Mouse (Mus musculus): ENCODE measurements around the gene 2410131K14Rik. TPM values are rescaled to one million over a fixed set of nuclear protein-coding genes. Genes with fewer than 3 reads are reported as not detected.

The 2410131K14Rik gene
- polyA plus RNA-seq (2015; fragmentation: Nextera tagmentation; extraction: Ambion mirVana), result 18.1 and 18.2 TPM in 2 replicates

- WGBS, result under 1% methylated on average over 61 of the region's 68 CpGs
- H3K36me3 ChIP-seq (ENCODE audit: control insufficient read depth, insufficient read depth, low read length), result peaks cover 4% of the 10 kb centered on the region
These were observed at the start of gene 2410131K14Rik, which contains the start of gene Rnft2 for GRCm38 (mm10) chr5:118244606-118245443. Gene 2410131K14Rik, plus strand, starts transcription at chr5:118245227. Gene Rnft2, minus strand, starts transcription at chr5:118245116.

GRCm38 (mm10) chr5:118197421-118197820 lies 47.6 kb upstream of the 2410131K14Rik start:
- WGBS, result 78% methylated on average over 13 of the region's 13 CpGs
- H3K27me3 ChIP-seq (ENCODE audit: control insufficient read depth, insufficient read depth, low read depth, low read length), result no peaks in the 10 kb centered on the region
- peaks cover 4% of the 10 kb centered on the region for H3K4me1 ChIP-seq (ENCODE audit: control insufficient read depth, insufficient read depth, low read length)
- H3K4me2 ChIP-seq (ENCODE audit: low read length), result no peak overlapping the region
- H3K9ac ChIP-seq (ENCODE audit: low read depth, low read length), result no peak overlapping the region
- peaks cover 19% of the 10 kb centered on the region for H3K36me3 ChIP-seq (ENCODE audit: control insufficient read depth, insufficient read depth, low read length)
- H3K4me3 ChIP-seq (ENCODE audit: low read depth, low read length), result no peak overlapping the region
- no peak for ATAC-seq
- H3K27ac ChIP-seq (ENCODE audit: low read length), result no peak overlapping the region
- no peaks in the 10 kb centered on the region for H3K9me3 ChIP-seq (replicated peaks; ENCODE audit: control insufficient read depth, low read length, poor library complexity, severe bottlenecking)

More at GRCm38 (mm10) chr5:118244606-118245443, at the start of gene 2410131K14Rik, which contains the start of gene Rnft2:
- ATAC-seq, result peak; percentile 99
- no peaks in the 10 kb centered on the region for H3K27me3 ChIP-seq (ENCODE audit: control insufficient read depth, insufficient read depth, low read depth, low read length)
- peak within 1 kb of the TSS; percentile 89 for H3K9ac ChIP-seq (ENCODE audit: low read depth, low read length)
- H3K4me2 ChIP-seq (ENCODE audit: low read length), result peak within 1 kb of the TSS; percentile 96
- peaks cover 23% of the 10 kb centered on the region for H3K4me1 ChIP-seq (ENCODE audit: control insufficient read depth, insufficient read depth, low read length)
- H3K9me3 ChIP-seq (replicated peaks; ENCODE audit: control insufficient read depth, low read length, poor library complexity, severe bottlenecking), result no peaks in the 10 kb centered on the region
- peak within 1 kb of the TSS; percentile 85 for H3K27ac ChIP-seq (ENCODE audit: low read length)
- peak within 1 kb of the TSS; percentile 69 for H3K4me3 ChIP-seq (ENCODE audit: low read depth, low read length)

- WGBS, result 78% methylated on average over 5 of the region's 5 CpGs
- H3K4me1 ChIP-seq (ENCODE audit: control insufficient read depth, insufficient read depth, low read length), result no peaks in the 10 kb centered on the region
- peaks cover 23% of the 10 kb centered on the region for H3K36me3 ChIP-seq (ENCODE audit: control insufficient read depth, insufficient read depth, low read length)
- no peaks in the 10 kb centered on the region for H3K27me3 ChIP-seq (ENCODE audit: control insufficient read depth, insufficient read depth, low read depth, low read length)
- ATAC-seq, result no peak
- H3K27ac ChIP-seq (ENCODE audit: low read length), result no peak overlapping the region
- no peak overlapping the region for H3K4me2 ChIP-seq (ENCODE audit: low read length)
- H3K4me3 ChIP-seq (ENCODE audit: low read depth, low read length), result no peak overlapping the region
- no peaks in the 10 kb centered on the region for H3K9me3 ChIP-seq (replicated peaks; ENCODE audit: control insufficient read depth, low read length, poor library complexity, severe bottlenecking)
- H3K9ac ChIP-seq (ENCODE audit: low read depth, low read length), result no peak overlapping the region
These were observed 45.4 kb upstream of the 2410131K14Rik start for GRCm38 (mm10) chr5:118199670-118200069.

GRCm38 (mm10) chr5:118204675-118205440 lies 40.2 kb upstream of the 2410131K14Rik start:
- H3K9me3 ChIP-seq (replicated peaks; ENCODE audit: control insufficient read depth, low read length, poor library complexity, severe bottlenecking), result no peaks in the 10 kb centered on the region
- 88% methylated on average over 16 of the region's 16 CpGs for WGBS
- H3K4me1 ChIP-seq (ENCODE audit: control insufficient read depth, insufficient read depth, low read length), result no peaks in the 10 kb centered on the region
- H3K27ac ChIP-seq (ENCODE audit: low read length), result no peak overlapping the region
- no peaks in the 10 kb centered on the region for H3K27me3 ChIP-seq (ENCODE audit: control insufficient read depth, insufficient read depth, low read depth, low read length)
- ATAC-seq, result no peak
- peaks cover 25% of the 10 kb centered on the region for H3K36me3 ChIP-seq (ENCODE audit: control insufficient read depth, insufficient read depth, low read length)
- no peak overlapping the region for H3K4me2 ChIP-seq (ENCODE audit: low read length)
- H3K9ac ChIP-seq (ENCODE audit: low read depth, low read length), result no peak overlapping the region
- H3K4me3 ChIP-seq (ENCODE audit: low read depth, low read length), result no peak overlapping the region

- WGBS, result 43% methylated on average over 8 of the region's 8 CpGs
- no peak for ATAC-seq
- no peaks in the 10 kb centered on the region for H3K4me1 ChIP-seq (ENCODE audit: control insufficient read depth, insufficient read depth, low read length)
- no peak overlapping the region for H3K4me3 ChIP-seq (ENCODE audit: low read depth, low read length)
- no peak overlapping the region for H3K27ac ChIP-seq (ENCODE audit: low read length)
- H3K36me3 ChIP-seq (ENCODE audit: control insufficient read depth, insufficient read depth, low read length), result peaks cover 20% of the 10 kb centered on the region
- H3K4me2 ChIP-seq (ENCODE audit: low read length), result no peak overlapping the region
- H3K27me3 ChIP-seq (ENCODE audit: control insufficient read depth, insufficient read depth, low read depth, low read length), result no peaks in the 10 kb centered on the region
- H3K9ac ChIP-seq (ENCODE audit: low read depth, low read length), result no peak overlapping the region
- no peaks in the 10 kb centered on the region for H3K9me3 ChIP-seq (replicated peaks; ENCODE audit: control insufficient read depth, low read length, poor library complexity, severe bottlenecking)
These were observed 39.2 kb upstream of the 2410131K14Rik start for GRCm38 (mm10) chr5:118205852-118206251.

- H3K4me3 ChIP-seq (ENCODE audit: low read depth, low read length), result peak overlapping the region; percentile 33
- H3K27me3 ChIP-seq (ENCODE audit: control insufficient read depth, insufficient read depth, low read depth, low read length), result no peaks in the 10 kb centered on the region
- peaks cover 16% of the 10 kb centered on the region for H3K4me1 ChIP-seq (ENCODE audit: control insufficient read depth, insufficient read depth, low read length)
- peak overlapping the region; percentile 44 for H3K27ac ChIP-seq (ENCODE audit: low read length)
- H3K9ac ChIP-seq (ENCODE audit: low read depth, low read length), result peak overlapping the region; percentile 64
- H3K36me3 ChIP-seq (ENCODE audit: control insufficient read depth, insufficient read depth, low read length), result peaks cover 5% of the 10 kb centered on the region; the same call in 1 of the 2 replicates
- ATAC-seq, result peak; percentile 47; the same call in 1 of the 2 replicates
- WGBS, result 10% methylated on average over 5 of the region's 5 CpGs
- peak overlapping the region; percentile 63 for H3K4me2 ChIP-seq (ENCODE audit: low read length)
- no peaks in the 10 kb centered on the region for H3K9me3 ChIP-seq (replicated peaks; ENCODE audit: control insufficient read depth, low read length, poor library complexity, severe bottlenecking)
These were observed 31.0 kb upstream of the 2410131K14Rik start for GRCm38 (mm10) chr5:118214012-118214411.

GRCm38 (mm10) chr5:118214418-118215154 lies 30.4 kb upstream of the 2410131K14Rik start:
- H3K9ac ChIP-seq (ENCODE audit: low read depth, low read length), result peak overlapping the region; percentile 64
- peaks cover 16% of the 10 kb centered on the region for H3K4me1 ChIP-seq (ENCODE audit: control insufficient read depth, insufficient read depth, low read length)
- H3K4me2 ChIP-seq (ENCODE audit: low read length), result peak overlapping the region; percentile 63
- ATAC-seq, result peak; percentile 88
- WGBS, result 6% methylated on average over 24 of the region's 24 CpGs
- H3K27ac ChIP-seq (ENCODE audit: low read length), result peak overlapping the region; percentile 44
- H3K27me3 ChIP-seq (ENCODE audit: control insufficient read depth, insufficient read depth, low read depth, low read length), result no peaks in the 10 kb centered on the region
- peak overlapping the region; percentile 33 for H3K4me3 ChIP-seq (ENCODE audit: low read depth, low read length)
- H3K9me3 ChIP-seq (replicated peaks; ENCODE audit: control insufficient read depth, low read length, poor library complexity, severe bottlenecking), result no peaks in the 10 kb centered on the region
- peaks cover 5% of the 10 kb centered on the region; the same call in 1 of the 2 replicates for H3K36me3 ChIP-seq (ENCODE audit: control insufficient read depth, insufficient read depth, low read length)

GRCm38 (mm10) chr5:118217410-118217809 lies 27.6 kb upstream of the 2410131K14Rik start:
- Histone ChIP-seq H3K4me3 (ENCODE audit: low read depth, low read length) (no peak overlapping the region), H3K36me3 (ENCODE audit: control insufficient read depth, insufficient read depth, low read length) (peaks cover 20% of the 10 kb centered on the region), H3K9ac (ENCODE audit: low read depth, low read length) (no peak overlapping the region), H3K4me2 (ENCODE audit: low read length) (no peak overlapping the region), H3K4me1 (ENCODE audit: control insufficient read depth, insufficient read depth, low read length) (peaks cover 16% of the 10 kb centered on the region), H3K9me3 (replicated peaks; ENCODE audit: control insufficient read depth, low read length, poor library complexity, severe bottlenecking) (no peaks in the 10 kb centered on the region), H3K27me3 (ENCODE audit: control insufficient read depth, insufficient read depth, low read depth, low read length) (no peaks in the 10 kb centered on the region), H3K27ac (ENCODE audit: low read length) (no peak overlapping the region)
- 71% methylated on average over 6 of the region's 6 CpGs for WGBS
- no peak for ATAC-seq
